Mouse (Mus musculus) heart, adult 2 months (tissue): ENCODE data around the gene Selenop. TPM values are rescaled to one million over a fixed set of nuclear protein-coding genes. Genes with fewer than 3 reads are reported as not detected.
"Not testable (repeated sequence)": the region's sequence is repeated elsewhere in the genome, so short reads cannot be mapped to it uniquely, and the experiment has no call there.

ENCODE experiments used
- DNase-seq, 2 experiments: peaks; one replicate each; pipeline ENCODE4 v3.0.0; 2021
- H3K27ac ChIP-seq: fragments of 200-600 bp; 2 replicates; pipeline ENCODE4 v1.8.1; 2022
- H3K27me3 ChIP-seq: fragments of 200-500 bp; 2 replicates; pipeline ENCODE4 v1.6.1; 2012; ENCODE audit warnings: mild to moderate bottlenecking, low read length, inconsistent platforms, mixed read lengths; ENCODE audit not compliant: control insufficient read depth, insufficient read depth
- H3K36me3 ChIP-seq: fragments of 200-500 bp; 2 replicates; pipeline ENCODE4 v1.6.1; 2012; ENCODE audit warnings: low read length, inconsistent platforms; ENCODE audit not compliant: control insufficient read depth, insufficient read depth
- H3K4me1 ChIP-seq: fragments of 200-500 bp; 2 replicates; pipeline ENCODE4 v1.6.1; 2011; ENCODE audit warnings: low read length; ENCODE audit not compliant: control insufficient read depth, insufficient read depth
- H3K4me3 ChIP-seq: fragments of 200-600 bp; 2 replicates; pipeline ENCODE4 v1.8.1; 2022
- H3K79me2 ChIP-seq: fragments of 200-500 bp; replicated peaks from 2 replicates; pipeline ENCODE4 v1.6.1; 2012; ENCODE audit warnings: mild to moderate bottlenecking, inconsistent platforms, low read length, moderate library complexity, mixed read lengths; ENCODE audit not compliant: control insufficient read depth, insufficient read depth
- H3K9ac ChIP-seq: fragments of 200-500 bp; 2 replicates; pipeline ENCODE4 v1.6.1; 2012; ENCODE audit warnings: low read depth, mild to moderate bottlenecking, control low read depth, inconsistent platforms, low read length, mixed read lengths
- CTCF ChIP-seq: fragments of 200-600 bp; IDR thresholded peaks from 2 replicates; pipeline ENCODE4 v1.8.1; 2022; ENCODE audit warnings: antibody characterized with exemption, mild to moderate bottlenecking, moderate library complexity
- EP300 ChIP-seq: fragments of 200-500 bp; IDR thresholded peaks from 2 replicates; pipeline ENCODE4 v1.6.1; 2011; ENCODE audit warnings: low read depth, low read length, control low read depth; ENCODE audit not compliant: insufficient read depth
- POLR2A ChIP-seq: fragments of 200-500 bp; IDR thresholded peaks from 2 replicates; pipeline ENCODE4 v1.6.1; 2011; ENCODE audit warnings: mild to moderate bottlenecking, low read depth, low read length, control low read depth; ENCODE audit not compliant: insufficient read depth
- WGBS: fragments of 180-500 bp; shearing (Covaris S2); methylation state at CpG from one replicate; pipeline ENCODE4 v1.1.7; 2018; 5-methylcytosine and 5-hydroxymethylcytosine counted together
- intact Hi-C: fragments of 180-260 bp; cut with DNase I; formaldehyde crosslinking; loops from one replicate; pipeline ENCODE4 v1.15.1; 2025
- long read RNA-seq: library from polyadenylated mRNA; stranded (forward); transcript quantifications from one replicate; pipeline ENCODE4 v2.0.0, GENCODE M21; 2021
- polyA plus RNA-seq: library from polyadenylated mRNA; depleted of rRNA; stranded (reverse); fragments of >200 nt; gene quantifications from 2 replicates; pipeline ENCODE4 v1.2.3, GENCODE M21; 2012; rRNA removed
- total RNA-seq, 2 experiments: library from RNA; stranded (reverse); gene quantifications; 2 replicates each; pipeline ENCODE4 v1.2.3; 2021

The Selenop gene
- total RNA-seq = 100 to 1,000 TPM; 319 to 351 TPM
- 166 and 233 TPM in 2 replicates for polyA plus RNA-seq
- long read RNA-seq, transcript Selenop-203 (5 exons, 2,085 nt) = major isoform, 265 of 283 reads
- long read RNA-seq, partial matches to known transcripts = 2 of 283 reads
- long read RNA-seq, other reads (novel, unspliced or antisense) = 13 of 283 reads

GRCm38 (mm10) chr15:3268247-3268646 lies at the start of gene Selenop:
Gene Selenop, plus strand, starts transcription at chr15:3268547.
- Histone ChIP-seq H3K27me3 (no peaks in the 10 kb centered on the region), H3K36me3 (peaks cover 1% of the 10 kb centered on the region; the same call in 1 of the 2 replicates), H3K79me2 (0 out of 2 replicates have a peak, but pooled peaks cover 1% of the 10 kb centered on the region), H3K4me3 (no peak within 1 kb of the TSS), H3K4me1 (peaks cover 6% of the 10 kb centered on the region), H3K9ac (no peak within 1 kb of the TSS), H3K27ac (peak within 1 kb of the TSS; percentile 97)
- TF ChIP-seq CTCF = no peak
- TF ChIP-seq POLR2A = no peak
- no peak for TF ChIP-seq EP300
- WGBS = 84% methylated on average over 6 of the region's 6 CpGs
- no peak for DNase-seq
- intact Hi-C loops = no loop called here

- DNase-seq, H3K9ac ChIP-seq, intact Hi-C loops, H3K27me3 ChIP-seq, H3K79me2 ChIP-seq, H3K4me3 ChIP-seq, H3K36me3 ChIP-seq, H3K4me1 ChIP-seq, H3K27ac ChIP-seq: not testable (repeated sequence)
- WGBS = 94% methylated on average over 4 of the region's 4 CpGs
Measured at GRCm38 (mm10) chr15:3218668-3219067, 49.7 kb upstream of the Selenop start.

GRCm38 (mm10) chr15:3222803-3223437 lies 45.4 kb upstream of the Selenop start:
- DNase-seq = no peak
- no peaks in the 10 kb centered on the region for H3K27me3 ChIP-seq
- WGBS = 86% methylated on average over 5 of the region's 5 CpGs
- TF ChIP-seq CTCF (no peak), EP300 (no peak), POLR2A (no peak)
- peaks cover 9% of the 10 kb centered on the region for H3K36me3 ChIP-seq
- H3K4me1 ChIP-seq = peaks cover 2% of the 10 kb centered on the region
- no peak overlapping the region for H3K9ac ChIP-seq
- H3K27ac ChIP-seq = no peak overlapping the region
- H3K4me3 ChIP-seq = no peak overlapping the region
- intact Hi-C loops = loop anchor here (10.0 kb wide), 1 partner anchor 212 kb away; no protein-coding TSS in a partner anchor
- no peaks in the 10 kb centered on the region for H3K79me2 ChIP-seq

- H3K79me2 ChIP-seq = no peaks in the 10 kb centered on the region
- no peaks in the 10 kb centered on the region for H3K27me3 ChIP-seq
- H3K27ac ChIP-seq = peak overlapping the region; percentile 91; the same call in 1 of the 2 replicates
- H3K4me3 ChIP-seq = no peak overlapping the region
- WGBS = 41% methylated on average over 3 of the region's 3 CpGs
- TF ChIP-seq EP300 = no peak
- no peak for TF ChIP-seq CTCF
- no peak for TF ChIP-seq POLR2A
- H3K4me1 ChIP-seq = peaks cover 7% of the 10 kb centered on the region
- no peak for DNase-seq
- H3K36me3 ChIP-seq = peaks cover 10% of the 10 kb centered on the region
- intact Hi-C loops = loop anchor here (5.0 to 10.0 kb wide), 2 partner anchors 208 to 356 kb away; partner anchors contain the start of gene Ghr
- H3K9ac ChIP-seq = no peak overlapping the region
Measured at GRCm38 (mm10) chr15:3226573-3226972, 41.8 kb upstream of the Selenop start.

- H3K4me3 ChIP-seq = no peak overlapping the region
- H3K27me3 ChIP-seq = no peaks in the 10 kb centered on the region
- peaks cover 9% of the 10 kb centered on the region for H3K4me1 ChIP-seq
- H3K9ac ChIP-seq = no peak overlapping the region
- intact Hi-C loops = loop anchor here (1.0 to 10.0 kb wide), 3 partner anchors 43 to 354 kb away; partner anchors contain the start of gene Ghr
- peak in 1 of 2 experiments; percentile 70 for DNase-seq
- peak overlapping the region; percentile 91 for H3K27ac ChIP-seq
- no peaks in the 10 kb centered on the region for H3K79me2 ChIP-seq
- peaks cover 12% of the 10 kb centered on the region for H3K36me3 ChIP-seq
- TF ChIP-seq CTCF (no peak), POLR2A (peak; percentile 49; the same call in 1 of the 2 replicates), EP300 (peak; percentile 76)
- WGBS = 25% methylated on average over 2 of the region's 2 CpGs
Measured at GRCm38 (mm10) chr15:3228185-3228584, 40.2 kb upstream of the Selenop start.

- H3K9ac ChIP-seq = no peak overlapping the region
- DNase-seq = no peak
- no peaks in the 10 kb centered on the region for H3K79me2 ChIP-seq
- peaks cover 12% of the 10 kb centered on the region for H3K36me3 ChIP-seq
- peaks cover 9% of the 10 kb centered on the region for H3K4me1 ChIP-seq
- H3K27me3 ChIP-seq = no peaks in the 10 kb centered on the region
- H3K27ac ChIP-seq = peak overlapping the region; percentile 91
- intact Hi-C loops = loop anchor here (1.0 to 10.0 kb wide), 3 partner anchors 42 to 353 kb away; partner anchors contain the start of gene Ghr
- H3K4me3 ChIP-seq = no peak overlapping the region
- WGBS = 79% methylated on average over 6 of the region's 6 CpGs
- TF ChIP-seq CTCF (no peak), EP300 (no peak), POLR2A (no peak)
Measured at GRCm38 (mm10) chr15:3228990-3229389, 39.4 kb upstream of the Selenop start.
